Mouse (Mus musculus) G1E (cell line): ENCODE measurements at regions not wholly inside any gene's neighbourhood (a gene's known extent, or its start where the extent isn't known, plus 50 kb on each side); places are given as distances from the start of the nearest gene placed in this dataset.

Experiments
- CTCF ChIP-seq: IDR thresholded peaks from 2 replicates; pipeline ENCODE4 v1.5.1; 2012; ENCODE audit warnings: low read depth, low read length, inconsistent platforms, mixed read lengths
- GATA1 ChIP-seq: IDR thresholded peaks from 2 replicates; pipeline ENCODE4 v1.6.1; 2012; ENCODE audit warnings: borderline replicate concordance, low read length, inconsistent platforms, mixed read lengths
- GATA2 ChIP-seq: IDR thresholded peaks from 2 replicates; pipeline ENCODE4 v1.6.1; 2012; ENCODE audit warnings: low read depth, low read length, inconsistent platforms, borderline replicate concordance
- POLR2AphosphoS5 ChIP-seq: IDR thresholded peaks from 2 replicates; pipeline ENCODE4 v1.6.1; 2012; ENCODE audit warnings: low read depth, low read length, inconsistent platforms; ENCODE audit not compliant: insufficient replicate concordance
- TAL1 ChIP-seq: conservative IDR thresholded peaks from 2 replicates; pipeline ENCODE4 v1.6.1; 2012; ENCODE audit warnings: low read depth, low read length, inconsistent platforms, mixed read lengths

- TF ChIP-seq POLR2AphosphoS5, result no peak
- TF ChIP-seq CTCF, result no peak
- TF ChIP-seq TAL1, result no peak
- TF ChIP-seq GATA1, result no peak
- no peak for TF ChIP-seq GATA2
Observed at GRCm38 (mm10) chr5:85467811-85468210, 597.6 kb downstream of the Cenpc1 start.
